Mouse (Mus musculus) gastrocnemius, adult 8-10 months (tissue): ENCODE measurements at regions not wholly inside any gene's neighbourhood (a gene's known extent, or its start where the extent isn't known, plus 50 kb on each side); places are given as distances from the start of the nearest gene placed in this dataset.

Experiments
- DNase-seq, 2 experiments: peaks; one replicate each; pipeline ENCODE4 v3.0.0; 2022; ENCODE audit warnings: low spot score in 2 of 2

- no peak for DNase-seq
Observed at GRCm38 (mm10) chr14:78438064-78438677, 98.4 kb downstream of the Akap11 start.

- DNase-seq, result no peak
Observed at GRCm38 (mm10) chr14:78436586-78436985, 100.0 kb downstream of the Akap11 start.

DNA sequence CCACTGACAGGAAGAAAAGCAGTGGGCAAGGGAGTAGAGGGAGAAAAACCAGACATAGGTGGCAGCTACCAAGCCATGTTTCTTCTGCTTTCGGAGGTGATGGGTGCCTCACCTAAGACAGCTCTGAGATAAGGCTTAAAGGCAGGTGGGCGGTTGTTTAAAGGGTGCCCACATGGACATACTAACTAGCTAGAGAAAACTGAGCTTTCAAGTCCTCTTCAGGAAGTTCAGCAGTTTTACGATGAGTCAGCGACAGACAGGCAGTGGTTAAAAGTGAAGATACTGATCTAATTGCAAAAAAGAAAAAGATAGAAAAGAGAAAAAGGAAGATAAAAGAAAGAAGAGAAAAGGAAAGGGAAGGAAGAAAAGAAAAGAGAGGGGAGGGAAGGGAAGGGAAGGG lies 100.6 kb downstream of the Akap11 start:
- no peak for DNase-seq

- no peak for DNase-seq
Observed at GRCm38 (mm10) chr14:78435561-78435960, 101.0 kb downstream of the Akap11 start.

DNA sequence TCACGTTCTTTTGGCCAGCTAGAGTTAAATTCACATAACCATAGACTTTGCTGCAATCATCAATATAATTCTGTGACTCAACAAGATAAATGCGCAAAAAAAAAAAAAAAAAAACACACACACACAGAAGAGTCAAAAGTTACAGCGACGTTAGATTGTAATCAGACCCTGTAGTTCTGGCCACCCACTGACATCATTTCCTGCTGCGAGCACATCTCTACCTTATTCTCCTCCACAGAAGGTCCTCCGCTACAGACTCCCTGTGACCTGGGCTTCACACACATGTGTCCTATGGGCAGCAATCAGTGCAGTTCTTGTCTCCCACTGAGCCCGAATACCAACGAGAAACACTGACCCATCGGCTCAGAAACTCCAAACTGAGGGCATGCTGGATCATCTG lies 101.9 kb downstream of the Akap11 start:
- no peak for DNase-seq

- no peak for DNase-seq
Observed at GRCm38 (mm10) chr14:78434126-78434525, 102.5 kb downstream of the Akap11 start.

DNA sequence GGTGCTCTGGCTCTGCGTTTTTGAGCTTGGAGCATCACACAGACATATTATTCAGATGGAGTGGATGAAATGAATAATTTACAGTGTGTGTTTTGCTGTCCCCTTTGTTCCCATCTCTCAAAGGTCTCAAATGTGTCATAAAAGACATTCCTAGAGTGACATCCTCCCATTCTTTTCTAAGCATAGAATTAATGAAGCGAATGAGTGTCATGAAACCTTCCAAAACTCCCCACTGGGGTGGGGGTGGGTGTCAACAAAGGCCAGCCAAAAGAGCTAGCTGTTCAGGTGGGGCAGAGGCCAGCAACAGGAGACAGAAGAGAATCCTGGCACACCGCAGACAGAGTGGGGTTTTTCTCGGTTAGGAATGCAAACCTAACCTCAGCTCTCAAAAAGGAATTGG lies 104.1 kb downstream of the Akap11 start:
- no peak for DNase-seq

- DNase-seq, result no peak
Observed at GRCm38 (mm10) chr14:78431931-78432330, 104.7 kb downstream of the Akap11 start.

- no peak for DNase-seq
Observed at GRCm38 (mm10) chr14:78431406-78431805, 105.2 kb downstream of the Akap11 start.

DNA sequence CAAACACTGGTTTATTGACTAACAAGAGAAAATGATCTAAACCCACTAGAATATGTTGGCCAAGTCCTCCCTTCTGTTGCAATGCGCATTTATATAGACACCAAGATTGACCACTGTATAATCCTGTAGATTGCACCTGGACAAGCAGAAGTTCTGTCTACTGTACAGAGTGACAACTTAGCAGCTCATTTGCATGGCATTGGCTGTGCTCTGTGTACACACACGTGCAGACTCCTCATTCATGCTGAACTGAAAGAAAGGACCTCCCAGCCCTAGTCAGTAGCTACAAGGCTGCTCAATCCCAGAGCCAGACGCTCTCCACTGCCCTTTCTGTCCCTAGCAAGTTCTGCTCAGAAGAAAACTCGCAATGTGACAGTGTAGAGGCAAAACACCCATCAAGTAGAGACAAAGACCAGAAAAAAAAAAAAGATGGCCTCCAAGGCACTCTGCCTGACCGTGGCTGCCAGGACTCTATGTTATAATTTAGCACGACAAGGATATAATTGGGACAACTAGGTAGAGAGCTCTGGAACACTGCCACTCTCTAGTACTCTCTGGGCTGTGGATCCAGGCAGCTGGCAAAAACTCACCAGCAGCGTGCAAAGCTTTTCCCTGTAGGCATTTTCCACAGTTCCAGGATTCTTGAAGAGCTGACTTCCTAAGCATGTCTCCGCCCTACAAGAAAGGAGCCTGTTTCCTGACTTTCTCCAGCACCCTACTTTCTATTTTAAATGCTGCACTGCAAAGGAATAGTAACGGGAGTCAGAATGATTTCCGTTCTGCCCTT lies 108.2 kb downstream of the Akap11 start:
- DNase-seq, result no peak

DNA sequence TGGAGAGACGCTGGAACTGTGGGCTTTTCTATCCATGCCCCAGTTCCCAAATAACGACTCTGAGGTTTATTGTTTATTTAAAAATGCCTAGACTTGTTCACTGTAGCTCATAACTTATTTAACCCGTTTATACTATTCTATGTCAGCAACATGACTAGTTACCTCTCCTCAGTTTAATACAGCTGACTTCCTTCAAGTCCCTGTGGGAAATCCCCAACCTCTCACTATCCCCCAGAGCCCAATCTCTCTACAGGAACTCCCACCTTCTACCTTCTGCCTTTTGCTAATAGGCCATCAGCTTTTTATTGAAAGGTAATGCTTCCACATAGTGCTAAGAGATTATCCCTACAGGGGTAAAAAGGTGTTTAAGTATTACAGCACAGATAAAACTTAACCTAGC lies 109.5 kb downstream of the Akap11 start:
- DNase-seq, result no peak

DNA sequence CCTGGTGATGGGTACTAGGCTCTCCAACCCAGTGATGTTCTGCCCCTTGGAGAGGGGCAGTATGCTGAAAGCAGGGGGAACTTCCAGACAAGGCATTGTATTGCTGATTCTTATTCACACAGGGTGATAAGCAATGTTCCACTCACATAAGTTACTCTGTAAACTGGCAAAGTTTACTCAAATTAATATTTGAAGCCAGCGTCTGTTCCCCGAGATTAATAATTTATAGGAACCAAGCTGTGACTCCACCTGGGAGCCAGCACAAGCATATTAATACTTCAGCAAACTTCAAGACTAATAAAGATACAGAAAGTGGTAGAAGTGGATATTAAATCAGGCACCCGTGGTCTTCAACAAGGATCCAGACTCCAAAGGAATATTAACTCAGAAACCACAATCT lies 114.0 kb downstream of the Akap11 start:
- no peak for DNase-seq

- no peak for DNase-seq
Observed at GRCm38 (mm10) chr14:78420966-78421365, 113.1 kb upstream of the Tnfsf11 start.

DNA sequence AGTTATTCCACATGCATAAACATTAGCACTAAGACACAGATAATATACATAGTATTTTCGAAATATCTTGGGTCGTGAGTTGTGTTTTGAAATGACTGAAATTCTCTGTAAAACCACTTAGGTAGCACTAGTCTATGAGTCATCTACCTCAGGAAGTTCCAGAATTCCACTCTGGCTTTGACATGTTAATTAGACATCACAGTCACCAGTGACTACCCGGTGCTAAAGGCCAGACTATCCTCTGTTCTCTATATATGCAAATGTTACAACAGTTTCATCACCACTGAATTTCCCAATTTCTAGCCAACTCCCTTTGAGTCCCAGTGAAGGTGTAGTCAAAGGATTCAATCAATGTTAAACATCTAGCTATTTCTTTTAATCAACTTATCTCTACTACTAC lies 112.3 kb upstream of the Tnfsf11 start:
- no peak for DNase-seq

- DNase-seq, result no peak
Observed at GRCm38 (mm10) chr14:78405568-78405967, 97.7 kb upstream of the Tnfsf11 start.

DNA sequence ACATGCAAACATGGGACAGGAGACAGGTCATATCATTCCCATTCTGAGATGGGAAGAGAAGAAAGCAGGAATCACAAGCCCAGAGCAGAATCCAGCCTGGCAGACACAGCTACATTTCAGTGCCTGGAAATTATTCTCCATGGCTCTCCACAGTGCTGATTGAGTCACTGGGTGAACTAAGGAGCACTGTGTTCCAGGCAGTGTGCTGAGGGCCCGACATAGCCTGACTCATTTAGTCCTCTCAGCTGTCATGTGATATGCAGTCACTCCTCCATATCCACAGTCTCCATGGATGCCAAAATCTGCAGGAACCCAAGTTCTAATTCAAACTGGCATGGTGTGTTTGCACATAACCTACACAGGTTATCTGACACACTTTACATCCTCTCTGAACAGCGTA lies 90.1 kb upstream of the Tnfsf11 start:
- DNase-seq, result no peak

DNA sequence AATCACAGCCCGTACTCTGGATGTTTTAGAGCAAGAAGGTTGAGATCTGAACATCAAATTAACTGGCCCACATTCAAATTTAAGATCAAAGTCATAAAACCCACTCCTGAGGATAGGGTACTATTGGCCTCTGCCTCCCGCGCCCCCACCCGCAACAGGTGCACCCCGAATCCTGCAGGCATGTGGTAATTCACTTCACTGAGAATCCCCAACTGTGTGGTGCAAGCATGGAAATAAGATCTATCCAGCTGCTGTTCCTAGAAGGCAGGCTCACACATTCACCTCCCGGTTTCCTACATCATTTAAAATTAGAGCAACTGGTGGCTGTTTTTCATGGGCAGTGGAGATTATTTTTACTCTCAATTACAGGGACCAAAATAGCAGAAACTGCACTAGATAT lies 87.8 kb upstream of the Tnfsf11 start:
- DNase-seq, result no peak

- no peak for DNase-seq
Observed at GRCm38 (mm10) chr14:78387011-78387410, 79.2 kb upstream of the Tnfsf11 start.

GRCm38 (mm10) chr14:78384370-78384769 lies 76.5 kb upstream of the Tnfsf11 start:
- DNase-seq, result no peak

GRCm38 (mm10) chr14:78383256-78383709 lies 75.4 kb upstream of the Tnfsf11 start:
- DNase-seq, result peak; percentile 40 to 54

- no peak for DNase-seq
Observed at GRCm38 (mm10) chr14:78380011-78380410, 72.2 kb upstream of the Tnfsf11 start.

- no peak for DNase-seq
Observed at GRCm38 (mm10) chr14:78376591-78376990, 68.7 kb upstream of the Tnfsf11 start.
